ENCODE assay signal across 27 mouse cellular contexts in the genomic region with DNA sequence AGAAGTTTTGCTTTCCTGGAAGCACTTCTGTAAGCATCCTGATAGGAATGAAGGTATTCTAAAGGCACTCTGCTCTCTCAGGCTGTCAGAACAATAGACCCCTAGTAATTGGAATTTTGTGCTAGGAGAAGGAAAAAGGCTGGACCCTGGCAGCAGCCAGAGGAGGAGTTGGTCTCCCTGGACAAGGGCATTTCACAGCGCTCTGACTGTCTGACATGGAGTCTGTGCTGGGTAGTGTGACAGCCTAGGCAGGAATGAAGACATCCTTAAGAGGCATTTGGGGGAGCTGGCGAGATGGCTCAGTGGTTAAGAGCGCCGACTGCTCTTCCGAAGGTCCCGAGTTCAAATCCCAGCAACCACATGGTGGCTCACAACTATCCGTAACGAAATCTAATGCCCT. TPM values are rescaled to one million over a fixed set of nuclear protein-coding genes. Genes with fewer than 3 reads are reported as not detected.
DNase-seq lines count a peak whose midpoint lies in the region; ATAC-seq and TF ChIP-seq lines count a peak whose summit lies in the region.
"Had no signal": no experiment of that assay in that cellular context is flagged by ENCODE, and none has a peak within 500 bp of the region (broad histone marks: within the 10 kb centered on the region; RNA-seq: fewer than 3 reads in every experiment).

No protein-coding gene starts in this region.

- H3K4me3 ChIP-seq in hindbrain, embryonic 13.5 days, result no peak overlapping the region
- H3K4me3 ChIP-seq in hindbrain, postnatal 0 days (ENCODE audit: low read length), result no peak overlapping the region
- H3K4me3 ChIP-seq in limb, embryonic 10.5 days, result no peak overlapping the region
- no peak overlapping the region for H3K4me3 ChIP-seq in midbrain, embryonic 10.5 days
- H3K4me3 ChIP-seq in midbrain, postnatal 0 days (ENCODE audit: low read depth, low read length), result no peak overlapping the region
- H3K4me3 ChIP-seq: intestine, embryonic 15.5 days; left cerebral cortex, adult 2 months; limb, embryonic 15.5 days had no signal

- H3K27me3 ChIP-seq in hindbrain, embryonic 13.5 days, result no peaks in the 10 kb centered on the region
- no peaks in the 10 kb centered on the region for H3K27me3 ChIP-seq in hindbrain, postnatal 0 days (ENCODE audit: insufficient read depth, low read length)
- no peaks in the 10 kb centered on the region for H3K27me3 ChIP-seq in limb, embryonic 10.5 days (ENCODE audit: low read depth, poor library complexity, severe bottlenecking)
- no peaks in the 10 kb centered on the region for H3K27me3 ChIP-seq in midbrain, embryonic 10.5 days (ENCODE audit: low read depth, poor library complexity, severe bottlenecking)
- no peaks in the 10 kb centered on the region for H3K27me3 ChIP-seq in midbrain, postnatal 0 days (ENCODE audit: insufficient read depth, low read length)
- H3K27me3 ChIP-seq: intestine, embryonic 15.5 days; limb, embryonic 15.5 days had no signal

- intact Hi-C loops in left cerebral cortex, postnatal 14 days (cut with DNase I), result no loop called here

- H3K9me3 ChIP-seq in hindbrain, embryonic 13.5 days, result no peaks in the 10 kb centered on the region
- no peaks in the 10 kb centered on the region for H3K9me3 ChIP-seq in hindbrain, postnatal 0 days (ENCODE audit: low read length)
- H3K9me3 ChIP-seq in limb, embryonic 10.5 days (replicated peaks), result no peaks in the 10 kb centered on the region
- H3K9me3 ChIP-seq in midbrain, embryonic 10.5 days (replicated peaks), result no peaks in the 10 kb centered on the region
- H3K9me3 ChIP-seq in midbrain, postnatal 0 days (ENCODE audit: low read length), result no peaks in the 10 kb centered on the region
- H3K9me3 ChIP-seq: intestine, embryonic 15.5 days; limb, embryonic 15.5 days had no signal

- no peaks in the 10 kb centered on the region for H3K36me3 ChIP-seq in hindbrain, embryonic 13.5 days
- H3K36me3 ChIP-seq in hindbrain, postnatal 0 days (ENCODE audit: insufficient read depth, low read length), result no peaks in the 10 kb centered on the region
- H3K36me3 ChIP-seq in limb, embryonic 10.5 days, result no peaks in the 10 kb centered on the region
- H3K36me3 ChIP-seq in midbrain, embryonic 10.5 days, result no peaks in the 10 kb centered on the region
- no peaks in the 10 kb centered on the region for H3K36me3 ChIP-seq in midbrain, postnatal 0 days (ENCODE audit: insufficient read depth, low read length)
- H3K36me3 ChIP-seq: intestine, embryonic 15.5 days; limb, embryonic 15.5 days had no signal

- no peak for ATAC-seq in hindbrain, embryonic 13.5 days (ENCODE audit: low FRiP score)
- ATAC-seq in hindbrain, postnatal 0 days, result no peak
- ATAC-seq in midbrain, postnatal 0 days (ENCODE audit: low FRiP score), result no peak
- ATAC-seq: intestine, embryonic 15.5 days had no signal

- no peak for DNase-seq in hindbrain, postnatal 0 days (ENCODE audit: low spot score)
- peak; percentile 18 for DNase-seq in limb, embryonic 10.5 days (ENCODE audit: low spot score)
- peak; percentile 10 for DNase-seq in midbrain, embryonic 10.5 days (ENCODE audit: low spot score)
- DNase-seq in midbrain, postnatal 0 days (ENCODE audit: low spot score), result no peak
- DNase-seq in left cerebral cortex, postnatal 14 days (ENCODE audit: low spot score in 2 of 2), result no peak
- no peak for DNase-seq in kidney, postnatal 14 days
- DNase-seq: adrenal gland, adult 2 months; cerebellum, adult 9-10 months; heart, postnatal 4 days; kidney, postnatal 4 days; layer of hippocampus, adult 9-11 months; lung, postnatal 10 days; right cerebral cortex, postnatal 4 days had no signal

- H3K4me1 ChIP-seq in hindbrain, embryonic 13.5 days (replicated peaks), result peaks cover 15% of the 10 kb centered on the region
- H3K4me1 ChIP-seq in hindbrain, postnatal 0 days (ENCODE audit: insufficient read depth, low read length), result no peaks in the 10 kb centered on the region
- H3K4me1 ChIP-seq in limb, embryonic 10.5 days, result no peaks in the 10 kb centered on the region
- H3K4me1 ChIP-seq in midbrain, embryonic 10.5 days, result peaks cover 25% of the 10 kb centered on the region
- no peaks in the 10 kb centered on the region for H3K4me1 ChIP-seq in midbrain, postnatal 0 days (ENCODE audit: insufficient read depth, low read length)
- H3K4me1 ChIP-seq: intestine, embryonic 15.5 days; limb, embryonic 15.5 days had no signal

- H3K27ac ChIP-seq in hindbrain, embryonic 13.5 days, result 0 out of 2 replicates have a peak overlapping the region, but pooled peaks have one; percentile 23
- H3K27ac ChIP-seq in hindbrain, postnatal 0 days, result no peak overlapping the region
- no peak overlapping the region for H3K27ac ChIP-seq in limb, embryonic 10.5 days
- H3K27ac ChIP-seq in midbrain, embryonic 10.5 days (replicated peaks), result peak overlapping the region; percentile 70
- H3K27ac ChIP-seq in midbrain, postnatal 0 days (ENCODE audit: low read depth, low read length), result peak overlapping the region; percentile 43; the same call in 1 of the 2 replicates
- H3K27ac ChIP-seq: intestine, embryonic 15.5 days; left cerebral cortex, adult 2 months; limb, embryonic 15.5 days had no signal

- no peak overlapping the region for H3K4me2 ChIP-seq in hindbrain, embryonic 13.5 days
- no peak overlapping the region for H3K4me2 ChIP-seq in hindbrain, postnatal 0 days (ENCODE audit: low read depth, low read length)
- no peak overlapping the region for H3K4me2 ChIP-seq in midbrain, postnatal 0 days (ENCODE audit: low read depth, low read length, poor library complexity, severe bottlenecking)
- H3K4me2 ChIP-seq: intestine, embryonic 15.5 days; limb, embryonic 15.5 days had no signal

- 92% methylated on average over 8 of the region's 8 CpGs for WGBS in hindbrain, embryonic 13.5 days
- WGBS in hindbrain, postnatal 0 days, result 83% methylated on average over 8 of the region's 8 CpGs
- WGBS in limb, embryonic 10.5 days, result 91% methylated on average over 8 of the region's 8 CpGs
- WGBS in midbrain, embryonic 10.5 days, result 88% methylated on average over 8 of the region's 8 CpGs
- WGBS in midbrain, postnatal 0 days, result 82% methylated on average over 8 of the region's 8 CpGs

- H3K9ac ChIP-seq in hindbrain, embryonic 13.5 days, result no peak overlapping the region
- H3K9ac ChIP-seq in hindbrain, postnatal 0 days (replicated peaks; ENCODE audit: low read length), result no peak overlapping the region
- H3K9ac ChIP-seq in midbrain, postnatal 0 days (replicated peaks; ENCODE audit: low read length, poor library complexity, severe bottlenecking), result no peak overlapping the region
- H3K9ac ChIP-seq: intestine, embryonic 15.5 days; limb, embryonic 15.5 days had no signal

- TF ChIP-seq CTCF in hindbrain, postnatal 0 days (IDR thresholded peaks at IDR 0.05; ENCODE audit: low read depth), result no peak
- no peak for TF ChIP-seq CTCF in midbrain, postnatal 0 days (IDR thresholded peaks at IDR 0.05)

RNA-seq across cellular contexts. Expression of gene Rpl36-ps4, which starts 17.1 kb away (rescaled TPM):
- polyA plus RNA-seq in hindbrain, embryonic 13.5 days (2015; fragmentation: Nextera tagmentation; extraction: Ambion mirVana), result not detected in 2 replicates
- total RNA-seq in hindbrain, postnatal 0 days (2014; rRNA removed), result not detected in 2 replicates
- not detected in 2 replicates for polyA plus RNA-seq in hindbrain, postnatal 0 days (2015; fragmentation: Nextera tagmentation; extraction: Ambion mirVana)
- polyA plus RNA-seq in limb, embryonic 10.5 days (2016; fragmentation: Nextera tagmentation; extraction: Ambion mirVana), result not detected in 2 replicates
- not detected in 2 replicates for polyA plus RNA-seq in midbrain, embryonic 10.5 days (2016; fragmentation: Nextera tagmentation; extraction: Ambion mirVana)
- not detected in 2 replicates for total RNA-seq in midbrain, postnatal 0 days (2014; rRNA removed)
- not detected in 2 replicates for polyA plus RNA-seq in midbrain, postnatal 0 days (2015; fragmentation: Nextera tagmentation; extraction: Ambion mirVana)
- not detected for total RNA-seq in left cerebral cortex, postnatal 14 days (2021)
- total RNA-seq: adrenal gland, adult 2 months; gastrocnemius, adult 8-10 months; granulocyte monocyte progenitor cell, adult 5-6 weeks; heart, postnatal 4 days; left cerebral cortex, adult 2 months; megakaryocyte progenitor cell, adult 5-6 weeks had no signal
- polyA plus RNA-seq: adrenal gland, adult 2 months; cortical plate, adult 2 months; embryonic facial prominence, embryonic 11.5 days; frontal cortex, adult 2 months; heart, embryonic 14.5 days; intestine, embryonic 15.5 days; kidney, embryonic 14.5 days; limb, embryonic 15.5 days; liver, embryonic 16.5 days; stomach, embryonic 16.5 days had no signal

Comparison
In these comparisons a context has a peak if more than half of its experiments do, and no peak if none do; other contexts are left out.
1. H3K27ac ChIP-seq: peak in hindbrain, embryonic 13.5 days (single experiment), midbrain, embryonic 10.5 days (single experiment) and midbrain, postnatal 0 days (single experiment); none in hindbrain, postnatal 0 days (single experiment) and limb, embryonic 10.5 days (single experiment).
2. DNase-seq: peak in limb, embryonic 10.5 days (single experiment) and midbrain, embryonic 10.5 days (single experiment); none in hindbrain, postnatal 0 days (single experiment), midbrain, postnatal 0 days (single experiment), left cerebral cortex, postnatal 14 days (0 of 2) and kidney, postnatal 14 days (single experiment).